Mouse (Mus musculus) CH12.LX (cell line): ENCODE results near the gene Med29. TPM values are rescaled to one million over a fixed set of nuclear protein-coding genes. Genes with fewer than 3 reads are reported as not detected.

Experiments
- DNase-seq: peaks from one replicate; pipeline ENCODE4 v3.0.0-alpha.2; 2013; ENCODE audit errors: extremely low read depth
- H3K27ac ChIP-seq: 2 replicates; pipeline ENCODE4 v1.5.1; 2012; ENCODE audit warnings: low read depth, mild to moderate bottlenecking, control low read depth, moderate library complexity; ENCODE audit not compliant: insufficient read depth
- H3K27me3 ChIP-seq: replicated peaks from 2 replicates; pipeline ENCODE3; 2012; ENCODE audit warnings: inconsistent platforms
- H3K36me3 ChIP-seq, 2 experiments: replicated peaks in 1 of 2; 2 replicates each; pipeline versions ENCODE3 to v1.6.1; 2012; ENCODE audit warnings: inconsistent platforms in 1 of 2, low read length in 1 of 2, mild to moderate bottlenecking in 1 of 2, mixed read lengths in 1 of 2, moderate library complexity in 1 of 2; ENCODE audit not compliant: control insufficient read depth in 1 of 2, insufficient read depth in 1 of 2
- H3K4me1 ChIP-seq, 2 experiments: 2 replicates each; pipeline ENCODE4 v1.6.1; 2012; ENCODE audit warnings: inconsistent platforms in 1 of 2, moderate library complexity in 1 of 2; ENCODE audit not compliant: insufficient read depth in 2 of 2, control insufficient read depth in 1 of 2
- H3K4me2 ChIP-seq: 2 replicates; pipeline ENCODE4 v1.6.1; 2012; ENCODE audit warnings: low read depth, mild to moderate bottlenecking, control low read depth; ENCODE audit not compliant: poor library complexity, insufficient read depth, severe bottlenecking
- H3K4me3 ChIP-seq, 3 experiments: fragments of 150-350 bp in 1 of 3; sonication (generic) in 1 of 3; replicated peaks in 1 of 3; 2 replicates each; pipeline versions ENCODE3 to v1.5.1; 2011 to 2012; ENCODE audit warnings: low read depth in 2 of 3, low read length in 2 of 3, mild to moderate bottlenecking in 2 of 3, moderate library complexity in 2 of 3, control low read depth in 1 of 3, improper control_type of control experiment in 1 of 3, inconsistent platforms in 1 of 3, mixed read lengths in 1 of 3; ENCODE audit not compliant: poor library complexity in 1 of 3
- H3K79me2 ChIP-seq: replicated peaks from 2 replicates; pipeline ENCODE4 v1.6.1; 2012; ENCODE audit warnings: mild to moderate bottlenecking, moderate library complexity; ENCODE audit not compliant: control insufficient read depth, poor library complexity, insufficient read depth, severe bottlenecking; ENCODE audit errors: extremely low read depth
- H3K9ac ChIP-seq: 2 replicates; pipeline ENCODE4 v1.6.1; 2012; ENCODE audit warnings: low read depth, mild to moderate bottlenecking, control low read depth, moderate library complexity; ENCODE audit not compliant: insufficient read depth
- H3K9me3 ChIP-seq: replicated peaks from 2 replicates; pipeline ENCODE3; 2012; ENCODE audit warnings: low read length, inconsistent platforms, mixed read lengths
- CHD1 ChIP-seq: IDR thresholded peaks from 2 replicates; pipeline ENCODE4 v1.6.1; 2012; ENCODE audit warnings: low read depth, low read length, improper control_type of control experiment, inconsistent platforms
- CHD2 ChIP-seq: IDR thresholded peaks from 2 replicates; pipeline ENCODE4 v1.6.1; 2011; ENCODE audit warnings: low read length, improper control_type of control experiment
- CTCF ChIP-seq, 2 experiments: IDR thresholded peaks in 1 of 2; conservative IDR thresholded peaks in 1 of 2; 2 replicates each; pipeline ENCODE4 v1.5.1; 2011 to 2012; ENCODE audit warnings: low read depth in 2 of 2, low read length in 2 of 2, improper control_type of control experiment in 1 of 2, inconsistent platforms in 1 of 2, mild to moderate bottlenecking in 1 of 2, moderate library complexity in 1 of 2
- ELF1 ChIP-seq: IDR thresholded peaks from 2 replicates; pipeline ENCODE4 v1.6.1; 2014; ENCODE audit warnings: low read depth, mild to moderate bottlenecking, inconsistent platforms, low read length, improper control_type of control experiment
- EP300 ChIP-seq: IDR thresholded peaks from 2 replicates; pipeline ENCODE4 v1.6.1; 2011; ENCODE audit warnings: low read length, improper control_type of control experiment
- HCFC1 ChIP-seq: IDR thresholded peaks from 2 replicates; pipeline ENCODE4 v1.6.1; 2012; ENCODE audit warnings: low read depth, mild to moderate bottlenecking, inconsistent platforms, low read length, improper control_type of control experiment
- IRF4 ChIP-seq: IDR thresholded peaks from 2 replicates; pipeline ENCODE4 v1.6.1; 2014; ENCODE audit warnings: low read depth, mild to moderate bottlenecking, inconsistent platforms, low read length, improper control_type of control experiment
- JUN ChIP-seq: IDR thresholded peaks from 2 replicates; pipeline ENCODE4 v1.6.1; 2011; ENCODE audit warnings: low read depth, mild to moderate bottlenecking, low read length, improper control_type of control experiment, moderate library complexity; ENCODE audit not compliant: insufficient read depth
- MAX ChIP-seq: IDR thresholded peaks from 2 replicates; pipeline ENCODE4 v1.6.1; 2011; ENCODE audit warnings: low read length, improper control_type of control experiment
- MAZ ChIP-seq: IDR thresholded peaks from 2 replicates; pipeline ENCODE4 v1.6.1; 2012; ENCODE audit warnings: low read depth, mild to moderate bottlenecking, inconsistent platforms, low read length, improper control_type of control experiment, moderate library complexity
- MEF2A ChIP-seq: IDR thresholded peaks from 2 replicates; pipeline ENCODE4 v1.6.1; 2014; ENCODE audit warnings: low read depth, mild to moderate bottlenecking, inconsistent platforms, low read length, improper control_type of control experiment, borderline replicate concordance
- MXI1 ChIP-seq: IDR thresholded peaks from 2 replicates; pipeline ENCODE4 v1.6.1; 2011; ENCODE audit warnings: mild to moderate bottlenecking, low read depth, low read length, improper control_type of control experiment
- NRF1 ChIP-seq: IDR thresholded peaks from 2 replicates; pipeline ENCODE4 v1.6.1; 2014; ENCODE audit warnings: low read depth, mild to moderate bottlenecking, inconsistent platforms, low read length, improper control_type of control experiment, moderate library complexity
- PAX5 ChIP-seq: IDR thresholded peaks from 2 replicates; pipeline ENCODE4 v1.6.1; 2012; ENCODE audit warnings: low read length, inconsistent platforms, mixed read lengths
- POLR2A ChIP-seq: IDR thresholded peaks from 2 replicates; pipeline ENCODE4 v1.6.1; 2011; ENCODE audit warnings: low read depth, mild to moderate bottlenecking, improper control_type of control experiment, low read length
- RAD21 ChIP-seq: IDR thresholded peaks from 2 replicates; pipeline ENCODE4 v1.6.1; 2011; ENCODE audit warnings: low read depth, mild to moderate bottlenecking, low read length, improper control_type of control experiment, moderate library complexity
- SIN3A ChIP-seq: IDR thresholded peaks from 2 replicates; pipeline ENCODE4 v1.6.1; 2012; ENCODE audit warnings: low read length, improper control_type of control experiment, inconsistent platforms
- TBP ChIP-seq: conservative IDR thresholded peaks from 2 replicates; pipeline ENCODE4 v1.6.1; 2011; ENCODE audit warnings: low read depth, low read length, improper control_type of control experiment
- USF2 ChIP-seq: conservative IDR thresholded peaks from 2 replicates; pipeline ENCODE4 v1.6.1; 2011; ENCODE audit warnings: low read depth, low read length, improper control_type of control experiment
- ZC3H11A ChIP-seq: IDR thresholded peaks from 2 replicates; pipeline ENCODE4 v1.6.1; 2012; ENCODE audit warnings: low read depth, mild to moderate bottlenecking, inconsistent platforms, low read length, improper control_type of control experiment
- ZKSCAN1 ChIP-seq: IDR thresholded peaks from 2 replicates; pipeline ENCODE4 v1.6.1; 2012; ENCODE audit warnings: low read depth, inconsistent platforms, low read length, improper control_type of control experiment, borderline replicate concordance
- ZMIZ1 ChIP-seq: IDR thresholded peaks from 2 replicates; pipeline ENCODE4 v1.6.1; 2012; ENCODE audit warnings: low read depth, mild to moderate bottlenecking, inconsistent platforms, low read length, improper control_type of control experiment
- ZNF384 ChIP-seq: IDR thresholded peaks from 2 replicates; pipeline ENCODE4 v1.6.1; 2012; ENCODE audit warnings: low read depth, low read length, improper control_type of control experiment, inconsistent platforms
- dilution Hi-C: fragments of 300-500 bp; cut with MboI; formaldehyde crosslinking; loops from 2 replicates; pipeline ENCODE4 v1.14.3; 2020; ENCODE audit warnings: low sequenced_read_pairs; ENCODE audit not compliant: extremely low pct_unique_long_range_greater_than_20kb, extremely low pct_ligation_motif_present
- in situ Hi-C: fragments of 300-500 bp; cut with MboI; formaldehyde crosslinking; loops from 3 replicates; pipeline ENCODE4 v1.14.3; 2019; ENCODE audit warnings: low sequenced_read_pairs, low pct_ligation_motif_present, low pct_unique_long_range_greater_than_20kb, mixed read lengths
- polyA plus RNA-seq: library from polyadenylated mRNA; unstranded; fragments of >175 nt; gene quantifications from 2 replicates; pipeline ENCODE4 v1.2.1, GENCODE M21; 2012; ENCODE audit warnings: low read depth; ENCODE audit not compliant: insufficient read length
- total RNA-seq, 2 experiments: library from RNA; depleted of rRNA; stranded (reverse); fragments of 300-350 nt in 1 of 2; fragments of >200 nt in 1 of 2; gene quantifications; 2 replicates each; pipeline ENCODE4 v1.2.3; 2012 to 2014

The Med29 gene
- total and polyA plus RNA-seq, 3 experiments, result 19.8 to 26.9 (median 23.5) TPM

GRCm38 (mm10) chr7:28385196-28385595 lies 7.3 kb downstream of the Med29 start:
- no peaks in the 10 kb centered on the region for H3K27me3 ChIP-seq
- dilution Hi-C loops (no loop called here), in situ Hi-C loops (no loop called here)
- no peaks in the 10 kb centered on the region for H3K79me2 ChIP-seq
- no peaks in the 10 kb centered on the region for H3K9me3 ChIP-seq
- H3K4me2 ChIP-seq, result no peak overlapping the region
- H3K9ac ChIP-seq, result no peak overlapping the region
- H3K27ac ChIP-seq, result no peak overlapping the region
- no peak overlapping the region for H3K4me3 ChIP-seq
- H3K36me3 ChIP-seq, result peaks cover 23 to 41% of the 10 kb centered on the region in 2 experiments
- DNase-seq, result no peak
- peaks cover 35 to 62% of the 10 kb centered on the region in 2 experiments for H3K4me1 ChIP-seq
- no peak for TF ChIP-seq CHD2
- TF ChIP-seq MXI1, result no peak
- no peak for TF ChIP-seq ZNF384
- TF ChIP-seq ZC3H11A, result no peak
- no peak for TF ChIP-seq SIN3A
- TF ChIP-seq USF2, result no peak
- TF ChIP-seq TBP, result no peak
- TF ChIP-seq, all 38 proteins: peak for 0

DNA sequence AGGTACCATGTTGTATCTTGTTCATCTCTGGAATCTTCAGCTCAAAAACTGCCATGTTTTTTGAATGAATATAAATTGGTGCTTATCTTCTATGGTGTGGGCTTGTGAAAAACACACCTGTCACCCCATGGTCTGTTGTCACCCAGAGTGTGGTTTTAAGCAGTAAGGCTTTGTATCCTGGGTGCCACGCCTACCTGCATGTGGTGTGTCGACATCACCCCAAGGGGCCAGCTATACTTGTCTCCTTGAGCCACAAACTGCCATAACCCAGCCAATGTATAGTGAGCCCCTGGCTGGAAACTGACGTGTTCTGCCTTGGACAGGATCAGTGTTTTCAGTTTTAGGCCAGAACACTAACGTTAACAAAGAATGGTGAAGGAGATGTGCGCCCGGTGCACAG lies 8.3 kb downstream of the Med29 start:
- H3K4me2 ChIP-seq, result no peak overlapping the region
- in situ Hi-C loops, result no loop called here
- H3K36me3 ChIP-seq, result peaks cover 13 to 32% of the 10 kb centered on the region in 2 experiments
- DNase-seq, result no peak
- dilution Hi-C loops, result no loop called here
- H3K27ac ChIP-seq, result no peak overlapping the region
- no peaks in the 10 kb centered on the region for H3K79me2 ChIP-seq
- no peak for TF ChIP-seq CHD2
- TF ChIP-seq HCFC1, result no peak
- no peak for TF ChIP-seq EP300
- no peak for TF ChIP-seq ZMIZ1
- TF ChIP-seq POLR2A, result no peak
- TF ChIP-seq MAX, result 0 out of 2 replicates have a peak, but pooled peaks have one; percentile 26
- no peak; the same call in 1 of the 2 replicates for TF ChIP-seq SIN3A
- no peak for TF ChIP-seq IRF4
- 0 out of 2 replicates have a peak, but pooled peaks have one; percentile 27 for TF ChIP-seq MXI1
- no peak for TF ChIP-seq CTCF (conservative IDR thresholded peaks at IDR 0.05 in 1 of 2, IDR thresholded peaks at IDR 0.05 in 1 of 2; ENCODE audit: low read depth in 2 of 2, low read length in 2 of 2)
- no peak for TF ChIP-seq NRF1
- H3K27me3 ChIP-seq, result no peaks in the 10 kb centered on the region
- peaks cover 35 to 70% of the 10 kb centered on the region in 2 experiments for H3K4me1 ChIP-seq
- no peak overlapping the region for H3K4me3 ChIP-seq
- no peaks in the 10 kb centered on the region for H3K9me3 ChIP-seq
- no peak overlapping the region for H3K9ac ChIP-seq

DNA sequence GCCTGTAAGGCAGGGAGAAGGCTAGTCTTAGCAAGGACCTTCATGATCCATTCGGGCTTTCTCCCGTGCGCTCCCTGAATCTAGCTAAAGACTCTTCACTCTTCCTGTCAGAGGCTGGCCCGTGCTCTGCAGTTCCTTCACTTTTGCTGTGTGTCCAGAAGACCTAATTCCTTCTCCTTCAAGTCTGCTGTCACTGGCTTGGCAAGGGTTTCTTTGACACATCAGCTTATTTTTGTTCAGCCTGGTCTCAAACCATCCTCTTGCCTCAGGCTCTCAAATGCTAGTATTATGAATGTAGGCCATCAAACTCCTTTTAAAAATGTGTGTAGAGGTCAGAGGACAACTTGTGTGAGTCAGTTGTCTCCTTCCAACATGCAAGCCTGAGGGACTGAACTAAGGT lies 8.9 kb downstream of the Med29 start:
- no peak overlapping the region for H3K9ac ChIP-seq
- no peak for DNase-seq
- H3K4me1 ChIP-seq, result peaks cover 35 to 70% of the 10 kb centered on the region in 2 experiments
- dilution Hi-C loops, result no loop called here
- H3K27ac ChIP-seq, result peak overlapping the region; percentile 97; the same call in 1 of the 2 replicates
- H3K4me2 ChIP-seq, result no peak overlapping the region
- TF ChIP-seq CHD2 (no peak), RAD21 (no peak), ELF1 (no peak), ZKSCAN1 (no peak), CTCF (conservative IDR thresholded peaks at IDR 0.05 in 1 of 2, IDR thresholded peaks at IDR 0.05 in 1 of 2; ENCODE audit: low read depth in 2 of 2, low read length in 2 of 2) (no peak), JUN (no peak), MXI1 (no peak), MAZ (no peak), CHD1 (no peak), PAX5 (no peak), MEF2A (no peak), EP300 (no peak)
- peaks cover 10 to 27% of the 10 kb centered on the region in 2 experiments for H3K36me3 ChIP-seq
- peaks cover 4% of the 10 kb centered on the region for H3K79me2 ChIP-seq
- H3K9me3 ChIP-seq, result no peaks in the 10 kb centered on the region
- H3K27me3 ChIP-seq, result no peaks in the 10 kb centered on the region
- in situ Hi-C loops, result no loop called here
- H3K4me3 ChIP-seq, result no peak overlapping the region
